Mouse (Mus musculus) CH12.LX (cell line): ENCODE data around the gene Myh11.
A peak's percentile ranks its signal among the peaks of the same experiment; 100 is the strongest.

Source experiments
- CHD2 ChIP-seq: IDR thresholded peaks from 2 replicates; pipeline ENCODE4 v1.6.1; 2011; ENCODE audit warnings: low read length, improper control_type of control experiment
- CTCF ChIP-seq, 2 experiments: IDR thresholded peaks in 1 of 2; conservative IDR thresholded peaks in 1 of 2; 2 replicates each; pipeline ENCODE4 v1.5.1; 2011 to 2012; ENCODE audit warnings: low read depth in 2 of 2, low read length in 2 of 2, improper control_type of control experiment in 1 of 2, inconsistent platforms in 1 of 2, mild to moderate bottlenecking in 1 of 2, moderate library complexity in 1 of 2
- E2F4 ChIP-seq: IDR thresholded peaks from 2 replicates; pipeline ENCODE4 v1.6.1; 2011; ENCODE audit warnings: low read depth, low read length, improper control_type of control experiment; ENCODE audit not compliant: insufficient replicate concordance
- EP300 ChIP-seq: IDR thresholded peaks from 2 replicates; pipeline ENCODE4 v1.6.1; 2011; ENCODE audit warnings: low read length, improper control_type of control experiment
- GABPA ChIP-seq: IDR thresholded peaks from 2 replicates; pipeline ENCODE4 v1.6.1; 2012; ENCODE audit warnings: low read depth, low read length, improper control_type of control experiment, inconsistent platforms; ENCODE audit not compliant: insufficient replicate concordance
- MAX ChIP-seq: IDR thresholded peaks from 2 replicates; pipeline ENCODE4 v1.6.1; 2011; ENCODE audit warnings: low read length, improper control_type of control experiment
- PAX5 ChIP-seq: IDR thresholded peaks from 2 replicates; pipeline ENCODE4 v1.6.1; 2012; ENCODE audit warnings: low read length, inconsistent platforms, mixed read lengths
- POLR2A ChIP-seq: IDR thresholded peaks from 2 replicates; pipeline ENCODE4 v1.6.1; 2011; ENCODE audit warnings: low read depth, mild to moderate bottlenecking, improper control_type of control experiment, low read length
- RAD21 ChIP-seq: IDR thresholded peaks from 2 replicates; pipeline ENCODE4 v1.6.1; 2011; ENCODE audit warnings: low read depth, mild to moderate bottlenecking, low read length, improper control_type of control experiment, moderate library complexity
- RCOR1 ChIP-seq: conservative IDR thresholded peaks from 2 replicates; pipeline ENCODE4 v1.6.1; 2012; ENCODE audit warnings: low read depth, mild to moderate bottlenecking, inconsistent platforms, low read length, improper control_type of control experiment

DNA sequence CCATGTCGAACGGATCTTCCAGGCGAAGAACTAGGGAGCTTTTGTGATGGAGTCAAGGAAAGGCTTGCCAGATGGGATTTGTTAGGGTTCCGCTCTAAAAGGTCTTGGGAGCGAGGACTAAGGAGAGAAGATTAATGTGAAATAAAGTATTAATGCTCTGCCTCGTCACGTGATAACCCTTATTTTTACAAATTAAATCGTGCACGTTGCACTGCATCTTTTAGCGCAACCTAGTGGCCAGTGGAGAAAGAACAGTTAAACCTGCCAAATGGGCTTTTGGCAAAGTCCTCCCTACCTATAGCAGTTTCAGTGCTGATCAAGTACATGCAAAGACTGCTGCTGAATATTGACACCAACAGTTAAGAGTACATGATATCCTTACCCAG lies 131.4 kb downstream of the Myh11 start:
- peak; percentile 88 to 98 for TF ChIP-seq CTCF (conservative IDR thresholded peaks at IDR 0.05 in 1 of 2, IDR thresholded peaks at IDR 0.05 in 1 of 2; ENCODE audit: low read depth in 2 of 2, low read length in 2 of 2)
- TF ChIP-seq POLR2A, result no peak
- TF ChIP-seq RCOR1, result no peak
- no peak for TF ChIP-seq CHD2
- TF ChIP-seq RAD21, result peak; percentile 54
- no peak for TF ChIP-seq GABPA
- no peak for TF ChIP-seq PAX5
- no peak for TF ChIP-seq EP300
- TF ChIP-seq E2F4, result no peak
- TF ChIP-seq MAX, result peak; percentile 94
